Mouse (Mus musculus) bone marrow, adult 2 months (tissue): ENCODE data around the gene Nme4. TPM values are rescaled to one million over a fixed set of nuclear protein-coding genes. Genes with fewer than 3 reads are reported as not detected.

Experiments used
- H3K27ac ChIP-seq: fragments of 200-500 bp; 2 replicates; pipeline ENCODE4 v1.5.1; 2012; ENCODE audit warnings: low read depth, mild to moderate bottlenecking, control low read depth, inconsistent platforms, low read length; ENCODE audit not compliant: control insufficient read depth, poor library complexity, insufficient read depth
- H3K4me1 ChIP-seq: fragments of 200-500 bp; 2 replicates; pipeline ENCODE4 v1.6.1; 2011; ENCODE audit warnings: low read length; ENCODE audit not compliant: control insufficient read depth, insufficient read depth
- H3K4me3 ChIP-seq: fragments of 200-500 bp; replicated peaks from 2 replicates; pipeline ENCODE3; 2011; ENCODE audit warnings: mild to moderate bottlenecking, low read depth, low read length, control low read depth; ENCODE audit not compliant: control insufficient read depth
- CTCF ChIP-seq: fragments of 200-500 bp; IDR thresholded peaks from 2 replicates; pipeline ENCODE4 v1.5.1; 2011; ENCODE audit warnings: low read length, control low read depth; ENCODE audit not compliant: control insufficient read depth, insufficient read depth
- POLR2A ChIP-seq: fragments of 200-500 bp; IDR thresholded peaks from 2 replicates; pipeline ENCODE4 v1.6.1; 2011; ENCODE audit warnings: low read depth, mild to moderate bottlenecking, control low read depth, low read length, borderline replicate concordance; ENCODE audit not compliant: control insufficient read depth
- WGBS: fragments of 180-500 bp; shearing (Covaris S2); methylation state at CpG from one replicate; pipeline ENCODE4 v1.1.7; 2018; 5-methylcytosine and 5-hydroxymethylcytosine counted together
- polyA plus RNA-seq: library from polyadenylated mRNA; stranded (reverse); fragments of >200 nt; gene quantifications from 2 replicates; pipeline ENCODE4 v1.2.4, GENCODE M21; 2011; ENCODE audit warnings: low replicate concordance; ENCODE audit not compliant: missing spikeins, insufficient read depth, insufficient read length

Nme4 gene
- polyA plus RNA-seq, 1 experiment: 20.4 TPM

DNA sequence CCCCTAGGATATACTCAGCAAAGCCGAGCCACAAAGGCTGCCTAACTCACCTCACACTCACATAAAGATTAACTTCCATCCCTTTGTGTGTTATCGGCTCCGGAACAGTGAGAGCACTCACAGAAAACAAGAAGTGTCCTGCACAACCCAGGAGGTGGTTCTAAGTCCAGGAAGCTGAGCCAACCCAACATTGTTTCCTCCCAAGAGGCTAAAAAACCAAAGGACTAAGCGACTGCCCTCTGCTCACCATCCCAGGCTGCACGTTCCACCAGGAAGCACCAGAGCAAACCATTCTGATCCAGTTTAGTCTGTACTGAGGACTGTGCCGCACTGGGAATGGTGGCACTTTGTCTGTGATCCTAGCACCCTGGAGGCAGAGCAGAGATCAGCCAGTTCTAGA, 30.5 kb downstream of the Nme4 start:
- 25% methylated on average over 6 of the region's 6 CpGs for WGBS
- Histone ChIP-seq H3K4me3 (no peak overlapping the region), H3K27ac (no peak overlapping the region), H3K4me1 (no peaks in the 10 kb centered on the region; the same call in 1 of the 2 replicates)
- no peak for TF ChIP-seq POLR2A
- TF ChIP-seq CTCF: no peak

DNA sequence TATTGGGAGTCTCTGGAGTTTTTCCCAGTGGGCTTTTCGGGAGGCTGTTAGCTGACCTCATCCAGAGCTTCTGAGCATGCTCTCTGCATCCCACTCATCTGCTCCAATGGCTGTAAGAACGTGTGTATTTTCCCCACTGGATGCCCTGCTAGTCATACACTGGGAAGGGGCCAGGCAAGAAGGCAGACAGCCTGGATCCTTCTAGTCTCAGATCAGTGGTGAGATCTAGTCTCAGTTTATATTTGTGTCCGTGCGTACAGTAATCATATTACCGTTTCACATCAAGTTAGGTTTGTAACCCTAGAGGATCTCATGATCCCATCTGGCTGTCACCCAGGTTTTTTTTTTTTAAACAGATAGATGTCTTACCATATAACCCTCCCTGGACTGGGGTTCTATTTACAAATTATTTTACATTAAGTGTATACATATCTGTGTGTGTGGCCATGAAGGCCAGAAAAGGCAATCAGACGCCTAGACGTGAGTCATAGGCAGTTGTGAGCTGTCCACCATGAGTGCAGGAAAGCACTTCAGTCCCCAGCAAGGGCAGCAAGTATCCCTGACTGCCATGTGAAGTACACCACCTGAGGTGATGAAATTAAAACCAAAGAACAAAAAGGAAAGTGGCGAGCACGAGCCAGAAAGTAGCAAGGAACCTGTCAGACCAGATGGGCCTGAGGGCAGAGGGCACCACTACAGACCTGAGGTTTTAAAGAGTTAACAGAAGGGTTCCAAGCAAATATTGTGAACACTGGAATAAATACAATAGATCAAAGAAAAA, 37.4 kb downstream of the Nme4 start:
- 82% methylated on average over 9 of the region's 9 CpGs for WGBS
- Histone ChIP-seq H3K4me3 (no peak overlapping the region), H3K4me1 (no peaks in the 10 kb centered on the region; the same call in 1 of the 2 replicates), H3K27ac (no peak overlapping the region)
- no peak for TF ChIP-seq CTCF
- no peak for TF ChIP-seq POLR2A

DNA sequence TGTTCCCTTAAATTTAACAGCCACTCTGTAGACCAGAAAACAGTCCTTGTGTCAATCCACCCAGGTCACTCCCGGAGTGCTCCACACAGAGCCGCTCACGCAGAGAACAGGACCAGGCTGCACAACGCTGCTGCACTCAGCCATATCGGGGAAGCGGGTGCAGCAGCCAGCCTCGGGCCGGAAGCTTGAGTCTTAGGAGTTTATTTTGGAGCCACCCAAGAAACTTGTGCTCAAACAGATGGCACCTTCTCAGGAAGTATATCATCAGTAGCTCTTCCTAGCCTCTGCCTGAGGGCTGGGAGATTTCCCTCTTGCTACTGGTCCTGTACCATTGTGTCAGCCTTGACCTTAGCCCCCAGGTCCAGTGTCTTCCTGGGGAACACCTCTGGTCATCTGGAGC, 38.1 kb downstream of the Nme4 start:
- TF ChIP-seq CTCF (no peak), POLR2A (no peak)
- Histone ChIP-seq H3K27ac (no peak overlapping the region), H3K4me3 (no peak overlapping the region), H3K4me1 (no peaks in the 10 kb centered on the region; the same call in 1 of the 2 replicates)
- WGBS: 89% methylated on average over 8 of the region's 8 CpGs

DNA sequence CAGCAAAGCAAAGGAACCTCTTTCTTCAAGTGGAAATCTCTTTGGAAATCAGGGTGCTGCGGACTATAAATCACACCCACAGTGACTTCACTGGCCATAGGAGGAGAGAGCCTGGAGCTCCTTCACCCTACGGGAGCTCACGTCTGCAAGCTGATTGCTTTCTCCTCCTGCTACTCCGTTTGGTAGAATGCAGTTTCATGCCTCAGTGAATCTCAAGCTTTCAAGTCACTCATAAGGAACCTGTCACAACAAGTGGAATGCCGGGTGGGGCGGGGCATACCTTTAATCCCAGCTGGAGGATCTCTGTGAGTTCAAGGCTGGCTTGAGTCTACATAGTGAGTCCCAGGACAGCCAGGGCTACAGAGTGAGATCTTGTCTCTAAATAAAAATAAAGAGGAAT, 40.2 kb downstream of the Nme4 start:
- H3K27ac ChIP-seq: no peak overlapping the region
- H3K4me3 ChIP-seq: no peak overlapping the region
- WGBS: 86% methylated on average over 6 of the region's 6 CpGs
- H3K4me1 ChIP-seq: no peaks in the 10 kb centered on the region; the same call in 1 of the 2 replicates
- TF ChIP-seq CTCF (no peak), POLR2A (no peak)

DNA sequence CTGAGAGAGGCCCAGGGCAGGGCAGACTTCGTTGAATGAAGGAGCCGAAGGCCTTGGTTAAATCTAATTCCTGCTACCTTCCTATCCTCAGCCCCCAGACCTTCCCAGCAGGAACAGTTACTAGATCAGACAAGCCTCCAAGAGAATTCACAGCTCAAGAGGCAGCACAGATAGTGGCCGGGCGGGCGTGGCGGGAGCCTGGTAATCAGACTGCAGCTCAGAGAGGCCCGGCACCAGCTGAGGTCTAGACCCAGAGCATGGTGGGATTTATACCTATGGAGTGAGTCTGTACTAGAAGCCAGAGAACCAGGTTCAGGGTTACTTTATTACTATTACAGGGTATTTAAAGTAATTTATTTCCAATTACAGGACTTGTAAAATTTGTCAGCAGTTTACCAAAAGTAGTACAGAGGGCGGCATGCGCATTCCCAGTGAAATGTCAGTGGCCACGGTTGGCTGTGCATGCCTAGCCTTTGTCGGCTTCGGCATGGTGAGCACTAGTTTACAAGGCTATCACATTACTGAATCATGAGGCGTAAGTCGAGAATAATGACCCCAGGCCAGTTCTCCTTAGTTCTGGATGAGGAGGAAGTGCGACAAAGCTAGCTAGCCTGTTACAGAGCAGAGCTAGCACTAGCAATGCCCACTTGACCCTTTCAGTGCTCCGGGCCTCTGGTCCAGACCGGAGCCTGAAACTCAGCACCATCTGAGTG, 41.1 kb downstream of the Nme4 start:
- 80% methylated on average over 17 of the region's 17 CpGs for WGBS
- H3K27ac ChIP-seq: no peak overlapping the region
- no peaks in the 10 kb centered on the region; the same call in 1 of the 2 replicates for H3K4me1 ChIP-seq
- no peak for TF ChIP-seq CTCF
- no peak for TF ChIP-seq POLR2A
- H3K4me3 ChIP-seq: no peak overlapping the region

DNA sequence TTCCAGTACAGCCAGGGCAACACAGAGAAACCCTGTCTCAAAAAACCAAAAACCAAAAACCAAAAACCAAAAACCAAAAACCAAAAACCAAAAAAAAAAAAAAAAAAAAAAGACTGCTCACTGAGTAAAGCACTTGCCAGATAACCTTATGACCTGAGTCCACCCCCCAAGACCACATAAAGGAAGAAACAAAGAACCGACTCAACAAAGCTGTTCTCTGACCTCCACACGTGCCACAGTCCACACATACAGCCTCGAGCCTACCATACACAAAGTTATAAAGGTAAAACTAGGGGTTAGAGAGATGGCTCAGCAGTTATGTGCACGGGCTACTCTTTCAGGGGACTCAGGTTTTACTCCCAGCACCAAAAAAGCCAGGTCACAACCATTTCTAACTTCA, 42.7 kb downstream of the Nme4 start:
- TF ChIP-seq POLR2A (no peak), CTCF (no peak)
- no peak overlapping the region for H3K27ac ChIP-seq
- H3K4me1 ChIP-seq: no peaks in the 10 kb centered on the region; the same call in 1 of the 2 replicates
- WGBS: 71% methylated on average over 4 of the region's 4 CpGs
- H3K4me3 ChIP-seq: no peak overlapping the region

DNA sequence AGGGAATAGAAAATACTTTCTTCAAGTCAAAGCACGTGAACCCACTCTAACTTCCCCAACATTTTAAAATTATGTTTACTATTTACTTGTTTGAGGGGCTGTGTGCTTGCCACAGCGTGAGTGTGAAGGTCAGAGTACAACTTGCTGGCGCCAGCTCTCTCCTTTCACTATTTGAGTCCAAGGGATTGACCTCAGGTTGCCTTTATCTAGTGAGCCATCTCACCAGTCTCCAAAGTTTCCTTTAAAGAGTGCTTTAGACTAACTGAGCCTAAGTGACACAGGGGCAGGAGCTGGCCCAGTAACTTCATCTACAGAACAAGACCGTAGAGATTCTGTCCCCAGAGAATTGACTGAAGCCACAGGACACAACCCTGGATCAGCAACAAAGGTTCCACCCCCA, 43.3 kb downstream of the Nme4 start:
- Histone ChIP-seq H3K4me3 (no peak overlapping the region), H3K27ac (no peak overlapping the region), H3K4me1 (no peaks in the 10 kb centered on the region; the same call in 1 of the 2 replicates)
- no peak for TF ChIP-seq CTCF
- no peak for TF ChIP-seq POLR2A
- WGBS: 87% methylated on average over 4 of the region's 4 CpGs

DNA sequence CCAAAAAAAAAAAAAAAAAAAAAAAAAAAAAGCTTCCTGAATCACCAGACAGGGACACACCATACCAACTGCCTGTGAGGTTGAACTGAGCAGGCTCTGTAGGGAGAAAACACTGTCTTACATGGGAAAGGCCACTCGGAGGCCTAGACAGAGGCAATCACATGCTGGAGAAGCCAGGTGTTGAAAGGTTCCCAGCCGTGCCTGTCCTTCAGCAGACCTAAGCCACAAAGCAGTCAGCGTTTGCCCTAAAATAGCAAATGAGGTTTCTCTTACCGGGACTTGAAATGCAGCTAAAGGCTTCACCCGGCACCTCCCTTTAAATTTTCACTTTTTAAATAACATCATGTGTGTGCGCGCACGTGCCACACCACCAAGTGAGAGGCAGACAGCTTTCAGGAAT, 47.3 kb downstream of the Nme4 start:
- Histone ChIP-seq H3K27ac (no peak overlapping the region), H3K4me3 (no peak overlapping the region), H3K4me1 (no peaks in the 10 kb centered on the region)
- WGBS: 76% methylated on average over 8 of the region's 8 CpGs
- TF ChIP-seq POLR2A (no peak), CTCF (no peak)
